Mouse (Mus musculus): ENCODE measurements around the gene Cnpy4. TPM values are rescaled to one million over a fixed set of nuclear protein-coding genes. Genes with fewer than 3 reads are reported as not detected.

Gene Cnpy4
- polyA plus RNA-seq (2016; fragmentation: Nextera tagmentation; extraction: Ambion mirVana), result 43.9 and 47.7 TPM in 2 replicates

DNA sequence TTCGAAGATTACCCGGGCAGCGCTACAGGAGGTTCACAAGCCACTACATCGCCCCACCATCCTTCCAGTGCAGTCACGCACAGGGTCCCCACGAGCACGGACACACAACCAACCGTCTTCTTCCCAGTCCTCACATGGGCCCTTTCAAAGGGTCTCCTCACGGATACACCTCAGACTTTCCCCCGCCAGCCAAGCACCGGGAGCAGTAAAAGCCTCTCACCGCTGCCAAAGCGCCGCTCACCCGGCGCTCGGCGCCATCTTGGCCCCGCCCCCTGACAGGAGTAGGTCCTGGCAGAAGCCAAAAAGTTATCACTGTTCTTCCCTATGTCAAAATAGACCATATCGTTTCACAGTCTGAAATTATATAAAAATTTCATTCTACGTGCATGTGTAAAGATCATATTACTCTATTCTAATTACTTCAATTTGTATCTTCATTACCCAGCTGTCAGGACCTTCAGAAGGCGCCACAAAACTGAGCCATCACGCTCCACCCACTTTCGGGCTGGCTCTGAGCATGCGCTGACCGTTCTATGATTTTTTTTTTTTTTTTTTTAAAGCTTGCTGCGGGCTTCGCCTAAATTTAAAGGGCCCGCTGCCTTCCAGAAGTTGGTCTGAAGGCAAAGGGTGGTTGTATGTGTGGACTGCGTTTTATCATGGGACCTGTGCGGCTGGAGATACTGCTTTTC lies at the start of gene Cnpy4, which contains the start of gene Taf6:
TSS of gene Cnpy4 (plus strand) at position 536 of the 689 bp plus-strand sequence.
TSS of gene Taf6 (minus strand) at position 502 of the 689 bp plus-strand sequence.
- peak; percentile 85 for ATAC-seq (ENCODE audit: low FRiP score, low read depth)
- H3K4me3 ChIP-seq, result peak within 1 kb of the TSS; percentile 82
- peak within 1 kb of the TSS; percentile 65 for H3K4me2 ChIP-seq (replicated peaks)
- H3K27ac ChIP-seq (replicated peaks), result peak within 1 kb of the TSS; percentile 64
- no peaks in the 10 kb centered on the region for H3K9me3 ChIP-seq
- peak within 1 kb of the TSS; percentile 81 for H3K9ac ChIP-seq (replicated peaks)
- under 1% methylated on average over 31 of the region's 31 CpGs for WGBS
- peaks cover 48% of the 10 kb centered on the region for H3K36me3 ChIP-seq
- peaks cover 18% of the 10 kb centered on the region for H3K4me1 ChIP-seq
- H3K27me3 ChIP-seq, result no peaks in the 10 kb centered on the region

DNA sequence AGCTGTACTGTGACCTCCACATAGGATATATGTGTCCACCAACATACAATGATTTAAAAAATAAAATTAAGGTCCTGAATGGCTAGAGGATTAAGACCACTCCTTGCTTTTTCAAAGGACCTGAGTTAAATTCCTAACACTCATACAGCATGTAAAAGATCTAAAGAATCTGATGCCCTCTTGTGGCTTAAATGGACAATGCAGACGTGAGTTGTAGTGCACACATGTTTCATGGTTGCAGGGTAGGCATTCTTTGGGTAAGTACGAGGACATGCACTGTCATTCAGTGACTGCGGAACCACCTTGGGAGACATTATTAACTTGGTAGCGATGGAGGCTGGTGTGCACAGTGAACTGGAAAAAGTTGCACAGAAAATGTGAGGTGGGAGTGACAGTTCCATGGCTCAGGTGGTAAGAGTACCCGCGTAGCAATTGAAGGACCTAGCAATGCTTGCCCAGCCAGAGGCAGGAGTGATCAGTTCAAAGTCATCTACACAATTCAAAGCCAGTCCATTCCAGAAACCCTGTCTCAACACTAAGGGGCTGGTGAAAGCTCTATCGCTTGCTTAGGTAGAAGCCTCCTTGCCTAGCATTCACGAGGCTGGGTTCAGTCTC lies 49.2 kb upstream of the Cnpy4 start:
- no peak overlapping the region for H3K4me3 ChIP-seq
- no peaks in the 10 kb centered on the region for H3K27me3 ChIP-seq
- peaks cover 41% of the 10 kb centered on the region for H3K36me3 ChIP-seq
- ATAC-seq (ENCODE audit: low FRiP score, low read depth), result 0 out of 2 replicates have a peak, but pooled peaks have one; percentile 30
- H3K9me3 ChIP-seq, result no peaks in the 10 kb centered on the region
- H3K27ac ChIP-seq (replicated peaks), result no peak overlapping the region
- 65% methylated on average over 8 of the region's 8 CpGs for WGBS
- no peak overlapping the region for H3K4me2 ChIP-seq (replicated peaks)
- no peak overlapping the region for H3K9ac ChIP-seq (replicated peaks)
- no peaks in the 10 kb centered on the region for H3K4me1 ChIP-seq

DNA sequence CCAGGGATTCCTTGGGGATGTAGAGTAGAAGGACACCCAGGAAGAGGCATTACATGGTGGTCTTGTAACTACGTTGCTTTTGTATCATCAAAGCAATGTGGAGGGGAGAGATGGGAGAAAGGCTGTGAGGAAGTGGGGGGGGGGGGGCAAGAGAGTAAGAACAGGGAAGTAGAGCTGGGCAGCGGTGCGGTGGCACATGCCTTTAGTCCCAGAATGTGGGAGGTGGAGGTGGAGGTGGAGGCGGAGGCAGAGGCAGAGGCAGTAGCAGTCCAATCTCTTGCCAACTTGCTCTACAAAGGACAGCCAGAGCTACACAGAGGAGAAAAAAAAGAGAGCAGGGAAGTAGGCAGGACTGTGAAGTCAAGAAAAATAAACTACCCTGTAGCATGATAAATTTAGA lies 48.7 kb upstream of the Cnpy4 start:
- H3K4me1 ChIP-seq, result no peaks in the 10 kb centered on the region
- H3K4me3 ChIP-seq, result no peak overlapping the region
- H3K27me3 ChIP-seq, result no peaks in the 10 kb centered on the region
- no peak for ATAC-seq (ENCODE audit: low FRiP score, low read depth)
- WGBS, result 82% methylated on average over 4 of the region's 4 CpGs
- no peak overlapping the region for H3K9ac ChIP-seq (replicated peaks)
- no peak overlapping the region for H3K4me2 ChIP-seq (replicated peaks)
- H3K27ac ChIP-seq (replicated peaks), result no peak overlapping the region
- H3K36me3 ChIP-seq, result peaks cover 41% of the 10 kb centered on the region
- no peaks in the 10 kb centered on the region for H3K9me3 ChIP-seq

DNA sequence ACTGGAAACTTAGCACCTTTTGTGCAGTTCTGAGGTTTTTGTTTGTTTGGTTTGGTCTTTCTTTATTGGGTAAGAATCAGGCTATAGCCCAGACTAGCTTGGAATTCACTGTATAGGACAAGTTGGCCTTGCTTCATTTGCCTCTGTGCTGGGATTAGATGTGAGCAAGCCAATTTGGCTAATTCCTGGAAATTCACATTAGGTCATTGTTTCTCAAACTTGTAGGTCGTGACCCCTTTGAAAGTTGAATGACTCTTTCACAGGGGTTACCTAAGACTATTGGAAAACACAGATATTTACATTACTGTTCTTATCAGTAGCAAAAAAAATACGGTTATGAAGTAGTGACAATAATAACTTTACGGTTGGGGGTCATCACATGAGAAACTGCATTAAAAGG lies 32.9 kb upstream of the Cnpy4 start:
- H3K4me2 ChIP-seq (replicated peaks), result peak overlapping the region; percentile 71
- 91% methylated on average over 3 of the region's 3 CpGs for WGBS
- H3K9me3 ChIP-seq, result no peaks in the 10 kb centered on the region
- H3K36me3 ChIP-seq, result peaks cover 28% of the 10 kb centered on the region
- no peak for ATAC-seq (ENCODE audit: low FRiP score, low read depth)
- H3K4me1 ChIP-seq, result peaks cover 9% of the 10 kb centered on the region
- H3K27ac ChIP-seq (replicated peaks), result no peak overlapping the region
- H3K27me3 ChIP-seq, result no peaks in the 10 kb centered on the region
- H3K9ac ChIP-seq (replicated peaks), result peak overlapping the region; percentile 81
- peak overlapping the region; percentile 69 for H3K4me3 ChIP-seq

DNA sequence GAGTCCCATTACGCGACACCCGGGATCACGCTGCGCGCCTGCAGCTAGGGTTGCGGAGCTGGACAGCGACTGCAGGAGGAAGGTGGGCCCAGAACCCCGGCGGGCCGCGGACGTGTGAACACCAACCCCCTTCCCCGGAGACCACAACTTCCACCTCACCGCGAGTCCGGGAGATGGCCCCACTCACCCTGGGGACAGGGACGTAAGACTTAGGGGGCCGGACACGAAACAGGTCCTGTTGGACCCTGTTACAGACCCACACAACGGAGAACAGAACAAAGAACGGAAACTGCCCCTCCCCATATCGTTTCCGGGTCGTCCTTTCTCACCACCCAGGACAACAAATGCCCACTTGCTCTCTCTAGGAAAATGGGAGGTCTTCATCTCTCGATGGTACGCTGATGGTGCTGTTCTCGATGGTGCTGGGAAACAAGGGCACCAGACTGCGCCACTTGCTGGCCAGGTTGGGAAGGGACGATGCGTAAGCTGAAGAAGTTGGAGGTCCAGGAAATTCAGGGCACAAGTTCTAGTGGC lies 31.8 kb upstream of the Cnpy4 start, which contains the start of gene Zfp113:
TSS of gene Zfp113 (minus strand) at position 302 of the 534 bp plus-strand sequence.
- H3K4me1 ChIP-seq, result peaks cover 9% of the 10 kb centered on the region
- peak within 1 kb of the TSS; percentile 69 for H3K4me3 ChIP-seq
- H3K27me3 ChIP-seq, result no peaks in the 10 kb centered on the region
- peaks cover 22% of the 10 kb centered on the region for H3K36me3 ChIP-seq
- peak within 1 kb of the TSS; percentile 71 for H3K4me2 ChIP-seq (replicated peaks)
- H3K27ac ChIP-seq (replicated peaks), result peak within 1 kb of the TSS; percentile 94
- H3K9me3 ChIP-seq, result no peaks in the 10 kb centered on the region
- 0% methylated on average over 31 of the region's 31 CpGs for WGBS
- H3K9ac ChIP-seq (replicated peaks), result peak within 1 kb of the TSS; percentile 81
- ATAC-seq (ENCODE audit: low FRiP score, low read depth), result peak; percentile 96

DNA sequence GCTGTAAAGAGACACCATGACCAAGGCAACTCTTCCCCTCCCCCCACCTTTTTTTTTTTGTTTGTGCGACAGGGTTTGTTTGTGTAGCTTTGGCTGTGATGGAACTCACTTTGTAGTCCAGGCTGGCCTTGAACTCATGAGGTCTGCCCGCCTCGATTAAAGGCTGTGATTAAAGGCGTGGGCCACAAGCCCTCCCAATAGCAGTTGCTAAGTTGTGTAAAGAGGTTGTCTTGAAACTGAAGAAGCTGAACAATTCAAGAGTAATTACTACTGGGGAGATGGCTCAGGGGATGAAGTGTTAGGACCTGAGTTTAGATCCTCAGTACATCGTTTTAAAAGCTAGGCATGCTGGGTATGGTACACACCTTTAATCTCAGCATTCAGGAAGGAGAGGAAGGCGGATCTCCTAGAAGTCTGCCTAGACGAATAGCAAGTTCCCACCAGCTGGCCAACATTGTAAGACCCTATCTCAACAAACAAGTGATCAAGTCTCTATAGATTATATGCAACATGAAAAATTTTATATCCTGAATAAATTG lies 27.0 kb upstream of the Cnpy4 start:
- Histone ChIP-seq H3K9ac (replicated peaks) (peak overlapping the region; percentile 32; the same call in 1 of the 2 replicates), H3K4me2 (replicated peaks) (peak overlapping the region; percentile 56), H3K36me3 (peaks cover 30% of the 10 kb centered on the region), H3K9me3 (no peaks in the 10 kb centered on the region), H3K27me3 (no peaks in the 10 kb centered on the region), H3K27ac (replicated peaks) (peak overlapping the region; percentile 57; the same call in 1 of the 2 replicates), H3K4me1 (peaks cover 12% of the 10 kb centered on the region), H3K4me3 (peak overlapping the region; percentile 69)
- ATAC-seq (ENCODE audit: low FRiP score, low read depth), result peak; percentile 12
- 69% methylated on average over 7 of the region's 7 CpGs for WGBS

DNA sequence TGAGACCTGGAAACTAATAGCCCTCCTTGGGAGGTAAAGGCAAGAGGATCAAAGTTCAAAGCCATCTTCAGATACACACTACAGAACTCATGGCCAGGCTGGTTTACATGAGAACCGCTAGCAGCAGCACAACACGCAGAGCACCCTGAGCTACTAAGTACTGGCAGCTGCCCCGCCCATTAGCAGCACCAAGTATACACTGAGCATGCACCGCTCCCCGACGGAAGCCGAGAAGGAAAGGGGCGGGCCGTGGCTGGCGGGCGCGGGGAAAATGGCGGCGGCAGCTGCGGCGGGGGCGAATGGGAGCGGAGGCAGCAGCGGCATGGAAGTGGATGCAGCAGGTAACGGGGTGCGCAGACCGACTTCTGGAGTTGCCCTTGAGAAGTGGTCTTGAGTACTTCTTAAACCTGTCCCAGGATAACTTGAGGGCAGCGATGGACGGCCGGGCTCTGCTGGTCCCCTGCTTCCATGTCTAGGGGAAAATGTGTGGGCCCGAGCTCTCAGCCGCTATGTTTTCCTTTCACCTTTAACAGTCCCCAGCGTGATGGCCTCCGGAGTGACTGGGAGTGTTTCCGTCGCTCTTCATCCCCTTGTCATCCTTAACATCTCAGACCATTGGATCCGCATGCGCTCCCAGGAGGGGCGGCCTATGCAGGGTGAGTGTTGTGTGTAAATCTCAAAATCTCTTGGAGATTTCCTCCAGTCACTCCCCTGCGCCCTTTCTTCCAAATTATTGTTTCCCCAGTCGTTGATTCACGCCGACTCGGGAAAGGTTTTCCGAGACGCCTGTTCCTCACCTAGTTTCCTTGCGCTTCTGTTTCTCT lies 26.2 kb upstream of the Cnpy4 start, which contains the start of gene Cops6:
TSS of gene Cops6 (plus strand) at position 230 of the 824 bp plus-strand sequence.
- peaks cover 12% of the 10 kb centered on the region for H3K4me1 ChIP-seq
- H3K9me3 ChIP-seq, result no peaks in the 10 kb centered on the region
- H3K36me3 ChIP-seq, result peaks cover 37% of the 10 kb centered on the region
- peak within 1 kb of the TSS; percentile 57 for H3K27ac ChIP-seq (replicated peaks)
- peak; percentile 95 for ATAC-seq (ENCODE audit: low FRiP score, low read depth)
- H3K9ac ChIP-seq (replicated peaks), result peak within 1 kb of the TSS; percentile 65
- H3K4me2 ChIP-seq (replicated peaks), result peak within 1 kb of the TSS; percentile 56
- under 1% methylated on average over 42 of the region's 42 CpGs for WGBS
- peak within 1 kb of the TSS; percentile 69 for H3K4me3 ChIP-seq
- no peaks in the 10 kb centered on the region for H3K27me3 ChIP-seq

DNA sequence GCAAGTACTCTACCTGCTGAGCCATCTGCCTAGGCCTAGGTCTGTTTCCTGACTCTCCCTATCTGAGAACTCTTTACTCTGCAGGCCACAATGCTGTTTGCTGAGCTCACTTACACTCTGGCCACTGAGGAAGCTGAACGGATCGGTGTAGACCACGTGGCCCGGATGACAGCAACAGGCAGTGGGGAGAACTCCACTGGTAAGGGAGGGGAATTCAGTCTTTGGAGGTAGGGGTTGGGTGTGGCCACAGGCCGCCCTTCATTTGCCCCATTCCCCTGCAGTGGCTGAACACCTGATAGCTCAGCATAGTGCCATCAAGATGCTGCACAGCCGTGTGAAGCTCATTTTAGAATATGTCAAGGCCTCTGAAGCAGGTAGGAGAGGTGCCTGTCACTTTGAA lies 24.2 kb upstream of the Cnpy4 start:
- Histone ChIP-seq H3K4me3 (no peak overlapping the region), H3K27ac (replicated peaks) (no peak overlapping the region), H3K9me3 (no peaks in the 10 kb centered on the region), H3K36me3 (peaks cover 57% of the 10 kb centered on the region), H3K9ac (replicated peaks) (no peak overlapping the region), H3K4me1 (peaks cover 15% of the 10 kb centered on the region), H3K27me3 (no peaks in the 10 kb centered on the region), H3K4me2 (replicated peaks) (no peak overlapping the region)
- ATAC-seq (ENCODE audit: low FRiP score, low read depth), result no peak
- 88% methylated on average over 6 of the region's 6 CpGs for WGBS

DNA sequence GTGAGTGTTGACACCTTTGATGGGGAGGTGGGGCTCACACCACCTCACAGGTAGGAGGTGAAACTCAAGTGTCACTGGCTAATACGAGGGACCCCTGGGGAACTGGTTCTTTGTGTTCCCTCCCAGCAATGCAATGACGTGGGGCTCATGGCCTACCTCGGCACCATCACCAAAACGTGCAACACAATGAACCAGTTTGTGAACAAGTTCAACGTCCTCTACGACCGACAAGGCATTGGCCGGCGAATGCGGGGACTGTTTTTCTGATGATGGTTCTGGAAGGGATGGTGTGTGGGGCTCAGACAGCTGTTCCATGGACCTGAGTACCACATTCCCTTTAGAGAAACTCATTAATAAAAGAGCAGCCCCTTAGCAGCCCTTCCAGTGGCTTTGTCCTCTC lies 23.7 kb upstream of the Cnpy4 start:
- H3K27me3 ChIP-seq, result no peaks in the 10 kb centered on the region
- no peak overlapping the region for H3K4me3 ChIP-seq
- H3K27ac ChIP-seq (replicated peaks), result no peak overlapping the region; the same call in 1 of the 2 replicates
- 62% methylated on average over 10 of the region's 10 CpGs for WGBS
- H3K4me1 ChIP-seq, result peaks cover 15% of the 10 kb centered on the region
- no peak overlapping the region for H3K9ac ChIP-seq (replicated peaks)
- peaks cover 63% of the 10 kb centered on the region for H3K36me3 ChIP-seq
- no peak for ATAC-seq (ENCODE audit: low FRiP score, low read depth)
- H3K4me2 ChIP-seq (replicated peaks), result no peak overlapping the region
- H3K9me3 ChIP-seq, result no peaks in the 10 kb centered on the region

DNA sequence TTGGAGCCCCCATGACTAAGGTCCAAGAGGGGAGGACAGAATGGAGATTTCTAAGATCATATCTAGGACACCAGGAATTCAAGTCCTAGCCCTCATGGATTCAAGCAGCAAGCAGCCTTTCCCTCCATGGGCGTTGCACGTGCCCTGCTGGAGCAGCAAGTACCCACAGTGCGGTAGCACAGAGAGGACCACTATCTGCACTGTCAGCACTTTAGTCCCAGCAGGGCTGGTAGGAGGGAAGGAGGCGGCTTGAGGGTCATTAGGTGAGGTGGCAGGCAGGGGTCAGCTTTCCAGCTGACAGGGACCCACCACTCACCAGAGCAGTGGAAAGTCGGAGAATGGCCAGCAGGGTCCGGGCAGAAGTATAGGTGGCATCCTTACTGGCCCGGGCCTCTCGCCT lies 21.7 kb upstream of the Cnpy4 start:
- Histone ChIP-seq H3K9me3 (no peaks in the 10 kb centered on the region), H3K27ac (replicated peaks) (no peak overlapping the region), H3K27me3 (no peaks in the 10 kb centered on the region), H3K4me3 (no peak overlapping the region), H3K9ac (replicated peaks) (no peak overlapping the region), H3K4me2 (replicated peaks) (no peak overlapping the region), H3K36me3 (peaks cover 75% of the 10 kb centered on the region), H3K4me1 (peaks cover 24% of the 10 kb centered on the region)
- 87% methylated on average over 8 of the region's 8 CpGs for WGBS
- ATAC-seq (ENCODE audit: low FRiP score, low read depth), result no peak

DNA sequence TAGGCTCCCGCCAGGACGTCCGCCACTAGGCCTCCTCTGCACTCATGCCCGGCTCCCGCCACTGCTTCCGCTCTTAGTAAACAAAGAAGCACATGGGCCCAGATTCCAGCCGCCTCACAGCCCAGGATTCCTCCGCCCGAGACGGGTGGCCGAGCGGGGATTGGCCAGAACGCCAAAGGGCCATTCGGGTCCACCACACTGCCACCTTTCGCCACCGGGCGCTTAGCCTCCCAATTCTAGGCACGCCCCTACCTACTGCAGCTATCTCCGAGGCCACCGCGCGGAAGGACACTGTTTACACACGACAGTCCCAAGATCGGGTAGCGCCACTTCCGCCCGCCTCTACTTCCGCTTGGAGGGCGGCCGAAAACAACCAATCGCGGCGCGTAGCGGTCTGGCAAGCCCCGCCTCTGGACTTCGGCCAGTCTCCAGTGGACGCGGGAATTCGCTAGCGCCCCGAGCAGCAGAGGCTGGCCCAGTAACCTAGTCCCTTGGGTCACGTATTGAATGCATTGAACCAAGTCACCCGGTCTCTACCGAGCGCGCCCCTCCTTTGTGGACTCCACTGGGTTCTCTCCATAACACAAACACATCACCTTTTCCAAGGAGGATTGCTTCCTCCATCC lies 16.2 kb upstream of the Cnpy4 start:
- Histone ChIP-seq H3K9ac (replicated peaks) (peak overlapping the region; percentile 80), H3K27me3 (no peaks in the 10 kb centered on the region), H3K4me3 (peak overlapping the region; percentile 80), H3K27ac (replicated peaks) (peak overlapping the region; percentile 92), H3K36me3 (peaks cover 61% of the 10 kb centered on the region), H3K4me1 (peaks cover 23% of the 10 kb centered on the region), H3K4me2 (replicated peaks) (peak overlapping the region; percentile 90), H3K9me3 (no peaks in the 10 kb centered on the region)
- under 1% methylated on average over 47 of the region's 47 CpGs for WGBS
- ATAC-seq (ENCODE audit: low FRiP score, low read depth), result peak; percentile 89

All from midbrain, embryonic 12.5 days (tissue).